Mouse (Mus musculus): ENCODE measurements at regions not wholly inside any gene's neighbourhood (a gene's known extent, or its start where the extent isn't known, plus 50 kb on each side); places are given as distances from the start of the nearest gene placed in this dataset.

- Histone ChIP-seq H3K4me2 (ENCODE audit: low read depth, severe bottlenecking) (no peak overlapping the region), H3K36me3 (ENCODE audit: control insufficient read depth, insufficient read depth, low read length) (no peaks in the 10 kb centered on the region), H3K9ac (ENCODE audit: low read length) (no peak overlapping the region), H3K4me1 (ENCODE audit: control insufficient read depth, insufficient read depth, low read length) (no peaks in the 10 kb centered on the region), H3K9me3 (ENCODE audit: control insufficient read depth, low read length) (no peaks in the 10 kb centered on the region), H3K27ac (replicated peaks; ENCODE audit: low read depth, low read length) (no peak overlapping the region), H3K4me3 (ENCODE audit: low read depth, low read length) (no peak overlapping the region), H3K27me3 (ENCODE audit: control insufficient read depth, insufficient read depth, low read length) (no peaks in the 10 kb centered on the region)
- DNase-seq (ENCODE audit: low spot score) (no peak), ATAC-seq (ENCODE audit: insufficient number of reproducible peaks, low FRiP score, low TSS enrichment, low read depth) (no peak)
- WGBS: 75% methylated on average over 5 of the region's 5 CpGs
Observed at GRCm38 (mm10) chr10:117430224-117430884, 50.5 kb upstream of the Cpsf6 start.

- Histone ChIP-seq H3K27ac (replicated peaks; ENCODE audit: low read depth, low read length) (no peak overlapping the region), H3K27me3 (ENCODE audit: control insufficient read depth, insufficient read depth, low read length) (no peaks in the 10 kb centered on the region), H3K36me3 (ENCODE audit: control insufficient read depth, insufficient read depth, low read length) (no peaks in the 10 kb centered on the region), H3K9ac (ENCODE audit: low read length) (no peak overlapping the region), H3K9me3 (ENCODE audit: control insufficient read depth, low read length) (no peaks in the 10 kb centered on the region), H3K4me3 (ENCODE audit: low read depth, low read length) (no peak overlapping the region), H3K4me1 (ENCODE audit: control insufficient read depth, insufficient read depth, low read length) (no peaks in the 10 kb centered on the region), H3K4me2 (ENCODE audit: low read depth, severe bottlenecking) (no peak overlapping the region)
- DNase-seq (ENCODE audit: low spot score) (no peak), ATAC-seq (ENCODE audit: insufficient number of reproducible peaks, low FRiP score, low TSS enrichment, low read depth) (no peak)
- WGBS: 87% methylated on average over 19 of the region's 19 CpGs
Observed at GRCm38 (mm10) chr10:117429459-117430183, 49.8 kb upstream of the Cpsf6 start.
